Mouse (Mus musculus): ENCODE data around the gene Pnpla2.

The Pnpla2 gene

DNA sequence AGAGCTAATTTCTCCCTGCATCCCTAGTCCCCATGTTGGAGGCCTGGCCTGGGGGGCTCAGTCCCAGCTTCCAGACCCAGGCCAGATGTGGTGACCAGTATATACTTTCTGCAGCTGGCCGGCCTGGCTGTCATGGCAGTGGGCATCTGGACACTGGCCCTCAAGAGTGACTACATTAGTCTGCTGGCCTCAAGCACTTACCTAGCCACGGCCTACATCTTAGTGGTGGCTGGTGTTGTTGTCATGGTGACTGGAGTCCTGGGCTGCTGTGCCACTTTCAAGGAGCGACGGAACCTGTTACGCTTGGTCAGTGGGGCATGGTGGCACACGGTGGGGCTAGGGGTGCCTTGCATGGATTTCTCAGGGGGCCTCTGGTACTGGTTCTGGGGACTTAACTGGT is 14.4 kb downstream of the Pnpla2 start:
- DNase-seq, result no peak

DNA sequence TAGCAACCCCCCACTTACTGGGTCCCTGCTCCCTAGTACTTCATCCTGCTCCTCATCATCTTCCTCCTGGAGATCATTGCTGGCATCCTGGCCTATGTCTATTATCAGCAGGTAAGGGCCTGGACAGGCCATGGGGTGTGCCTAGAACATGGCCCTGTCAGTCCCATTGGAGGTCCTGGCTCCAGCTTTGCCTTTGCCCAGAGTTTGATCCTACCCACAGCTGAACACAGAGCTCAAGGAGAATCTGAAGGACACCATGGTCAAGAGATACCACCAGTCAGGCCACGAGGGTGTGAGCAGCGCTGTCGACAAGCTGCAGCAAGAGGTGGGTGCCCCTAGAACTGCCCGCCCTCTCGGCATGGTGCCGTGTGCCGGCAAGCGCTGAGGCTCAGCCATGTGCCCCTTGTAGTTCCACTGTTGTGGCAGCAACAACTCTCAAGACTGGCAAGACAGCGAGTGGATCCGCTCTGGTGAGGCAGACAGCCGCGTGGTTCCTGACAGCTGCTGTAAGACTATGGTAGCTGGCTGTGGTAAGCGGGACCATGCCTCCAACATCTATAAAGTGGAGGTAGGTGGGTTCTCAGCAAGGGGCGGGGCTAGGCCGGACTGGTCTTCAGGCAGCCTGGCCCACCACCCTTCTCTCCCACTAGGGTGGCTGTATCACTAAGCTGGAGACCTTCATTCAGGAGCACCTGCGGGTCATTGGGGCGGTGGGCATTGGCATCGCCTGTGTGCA is 15.1 kb downstream of the Pnpla2 start:
- no peak for DNase-seq

DNA sequence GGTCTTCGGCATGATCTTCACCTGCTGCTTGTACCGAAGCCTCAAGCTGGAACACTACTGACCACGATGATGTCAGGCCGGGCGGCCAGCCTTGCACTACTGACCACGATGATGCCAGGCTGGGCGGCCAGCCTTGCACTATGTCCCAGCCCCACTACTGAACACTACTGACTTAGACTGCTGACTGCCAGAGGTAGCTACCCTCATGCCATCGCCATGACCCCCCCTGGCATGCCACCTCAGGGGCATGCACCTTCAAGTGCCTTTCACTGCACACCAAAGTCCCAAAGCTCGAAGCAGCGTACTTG is 15.6 kb downstream of the Pnpla2 start:
- no peak for DNase-seq

DNA sequence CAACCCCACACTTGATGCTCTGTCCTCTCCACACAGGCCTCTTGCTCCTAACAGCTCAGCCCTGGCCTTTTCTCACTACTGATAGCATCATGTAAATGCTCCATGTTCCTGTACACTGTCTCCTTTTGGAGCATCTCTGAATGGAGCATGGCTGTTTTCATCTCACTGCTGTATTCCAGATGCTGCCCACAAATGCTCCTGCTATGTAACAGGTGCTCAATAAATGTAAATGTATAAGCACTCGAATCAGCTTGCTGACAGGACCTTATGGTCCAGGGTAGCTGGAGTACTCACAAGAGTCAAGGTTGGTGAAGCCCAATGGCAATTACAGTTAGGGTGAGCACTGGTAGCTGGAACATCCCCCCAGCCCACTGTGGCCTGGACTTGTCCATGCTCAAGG is 16.2 kb downstream of the Pnpla2 start:
- DNase-seq, result no peak

DNA sequence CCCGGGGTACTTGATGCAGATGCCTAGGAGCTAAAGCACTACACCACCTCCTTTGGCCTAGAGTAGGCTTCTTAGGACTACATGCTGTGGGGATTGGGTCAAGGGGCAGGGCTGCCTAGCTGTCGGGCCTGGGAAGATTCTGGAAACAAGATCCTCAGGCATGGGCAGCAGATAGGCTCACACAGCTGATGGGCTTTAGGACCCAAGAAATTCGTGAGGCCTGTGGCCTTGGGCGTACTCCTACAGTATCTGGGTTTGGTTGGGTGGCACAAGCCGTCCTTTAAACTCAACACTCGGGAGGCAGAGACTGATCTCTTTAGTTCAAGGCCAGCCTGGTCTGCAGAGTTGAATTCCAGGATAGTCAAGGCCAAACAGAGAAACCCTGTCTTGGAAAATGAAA is 17.2 kb downstream of the Pnpla2 start:
- no peak for DNase-seq

DNA sequence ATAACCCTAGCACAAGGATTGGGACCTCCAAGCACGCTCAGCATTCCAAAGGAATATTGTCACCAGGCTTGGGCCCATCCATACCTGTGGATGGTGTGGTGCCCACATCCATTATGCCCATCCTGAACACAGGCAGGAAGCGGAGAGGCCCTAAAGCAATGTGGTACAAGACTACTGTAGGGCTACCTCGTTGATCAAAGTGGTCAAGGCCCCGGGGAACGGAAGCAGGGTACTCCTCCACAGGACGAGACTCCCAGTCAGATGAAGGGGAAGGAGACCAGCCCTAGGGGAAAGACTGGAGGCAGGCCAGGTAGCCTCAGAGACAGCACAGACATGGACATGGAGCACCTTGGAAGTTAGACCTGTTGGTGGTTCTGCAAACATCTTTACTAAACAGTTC is 17.8 kb downstream of the Pnpla2 start:
- no peak for DNase-seq

DNA sequence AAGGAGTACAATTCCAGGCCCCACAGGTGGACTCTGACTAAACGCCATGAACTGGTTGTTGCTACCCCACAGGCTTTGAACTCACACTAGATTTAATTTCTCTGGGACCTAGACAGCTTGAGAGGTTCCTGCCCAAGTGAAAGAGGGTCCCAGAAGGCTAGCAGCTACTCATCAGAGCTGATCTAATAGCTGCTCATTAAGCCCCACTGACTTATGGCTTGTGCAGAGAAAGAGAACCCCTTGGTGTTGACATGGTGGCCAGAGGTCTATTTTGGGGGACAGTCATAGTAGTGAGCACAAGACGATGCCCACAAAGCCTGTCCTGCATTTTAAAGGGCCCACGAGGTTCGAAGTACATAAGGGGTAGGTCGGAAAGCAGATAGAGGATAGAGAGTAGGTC is 19.2 kb downstream of the Pnpla2 start:
- no peak for DNase-seq

DNA sequence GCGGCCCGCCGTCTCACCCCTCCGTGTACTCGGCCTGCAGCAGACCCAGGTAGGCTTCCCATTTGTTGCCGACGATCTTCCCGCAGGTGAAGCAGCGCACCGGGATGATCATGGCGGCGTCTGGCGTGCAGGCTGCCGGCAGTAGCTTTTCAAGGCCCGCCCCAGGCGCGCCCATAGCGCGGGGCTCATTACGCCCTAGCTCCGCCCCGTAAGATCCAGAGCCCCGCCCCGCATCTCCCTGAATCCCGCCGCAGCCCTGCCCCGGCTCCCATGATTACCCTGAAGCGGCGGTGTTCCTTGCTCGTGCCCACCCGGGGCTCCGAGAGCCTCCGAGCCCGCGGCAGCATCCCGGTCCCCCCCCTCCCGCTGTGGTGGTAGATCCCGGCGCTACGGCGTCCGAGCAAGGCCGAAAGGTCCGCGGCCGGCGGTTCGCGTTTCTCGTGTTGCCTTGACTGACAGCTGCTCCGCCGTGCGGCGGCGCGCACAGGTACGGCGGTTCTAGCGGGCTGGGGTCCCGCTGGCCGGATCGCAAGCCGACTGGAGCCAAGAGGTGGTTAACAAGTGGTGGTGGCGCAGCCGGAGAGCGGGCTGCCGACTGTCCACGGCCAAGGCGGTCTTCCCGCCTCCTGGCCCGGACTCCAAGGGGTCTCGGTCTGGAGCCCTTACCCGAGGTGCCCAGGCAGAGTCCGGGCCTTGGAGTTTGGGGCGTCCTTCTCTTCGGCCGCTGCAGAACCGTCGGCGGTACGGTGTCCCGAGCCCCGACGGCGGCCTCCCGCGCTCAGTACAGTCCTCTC is 20.2 kb downstream of the Pnpla2 start, which contains the start of the genes Polr2l and Tspan4:
Gene Polr2l (minus strand): TSS at position 122 of the 794 bp plus-strand sequence.
Gene Tspan4 (plus strand): TSS at position 230 of the 794 bp plus-strand sequence.
- peak; percentile 88 for DNase-seq

DNA sequence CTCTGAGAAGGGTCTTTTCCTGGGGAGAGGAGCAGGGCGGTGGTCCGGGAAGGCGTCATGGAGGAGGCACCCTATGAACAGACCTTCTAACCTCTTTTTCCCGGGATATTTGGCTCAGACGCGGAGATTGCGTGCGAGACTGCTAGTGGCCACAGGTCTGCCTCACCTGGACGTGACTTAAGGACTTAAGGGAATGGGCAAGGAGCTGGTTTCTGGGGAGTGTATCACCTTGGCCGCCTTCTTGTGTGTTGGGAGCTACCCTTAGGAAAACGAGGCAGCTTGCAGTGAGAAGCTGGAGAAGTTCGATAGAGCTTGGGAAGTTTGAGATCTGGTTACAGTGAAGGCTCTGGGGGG is 20.8 kb downstream of the Pnpla2 start:
- no peak for DNase-seq

DNA sequence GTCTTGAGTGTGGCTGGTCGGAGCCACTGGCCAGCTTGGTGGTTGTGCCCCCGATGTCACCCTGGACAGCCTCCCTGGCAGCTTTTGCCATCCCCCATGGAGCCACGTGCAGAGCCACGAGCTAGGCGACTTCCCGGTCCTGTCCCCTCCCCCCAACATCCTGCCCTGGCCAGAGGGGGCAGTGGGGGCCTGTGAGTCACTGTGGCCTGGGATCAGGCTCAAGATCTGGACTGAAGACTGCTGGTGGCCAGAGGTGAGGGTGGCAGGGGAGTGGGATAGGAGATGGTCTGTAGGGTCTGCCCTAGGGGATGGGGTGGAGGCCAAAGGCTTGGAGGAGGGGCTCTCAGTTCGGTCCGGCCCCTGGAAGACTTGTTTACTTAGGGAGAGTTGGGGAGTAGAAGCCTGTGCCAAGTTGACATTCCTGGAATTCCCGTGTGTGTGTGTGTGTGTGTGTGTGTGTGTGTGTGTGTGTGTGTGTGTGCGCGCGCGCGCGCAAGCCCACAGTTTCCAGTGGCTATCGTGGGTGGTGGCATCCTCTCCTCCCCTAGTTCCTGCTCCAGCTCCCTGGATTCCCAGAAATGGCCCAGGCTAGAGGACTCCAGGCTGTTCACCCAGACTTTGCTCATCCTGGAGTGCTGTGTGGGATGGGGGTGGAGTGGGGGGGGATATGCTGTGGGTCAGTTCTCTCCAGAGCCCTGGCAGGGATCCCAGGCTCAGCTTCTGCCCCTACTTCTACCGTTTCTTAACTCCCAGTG is 21.4 kb downstream of the Pnpla2 start:
- DNase-seq, result peak; percentile 95

DNA sequence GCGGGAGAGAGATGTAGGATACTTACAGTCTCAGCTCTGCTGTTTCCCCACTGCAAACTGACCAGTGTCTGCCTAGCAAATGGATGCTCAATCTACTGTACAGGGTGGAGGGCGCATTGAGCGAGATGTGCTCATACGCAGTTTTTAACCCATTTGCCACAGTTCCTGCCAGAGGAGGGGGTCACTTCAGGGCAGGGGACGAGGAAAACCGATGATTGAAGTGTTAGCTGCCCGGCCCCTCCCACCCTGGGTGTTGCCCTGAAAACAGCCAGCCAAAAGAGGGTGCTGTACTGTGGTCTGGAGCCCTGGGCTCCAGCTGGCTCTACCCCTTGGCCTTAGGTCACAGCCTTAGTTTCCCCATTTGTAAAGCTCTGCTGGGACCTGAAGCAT is 22.0 kb downstream of the Pnpla2 start:
- DNase-seq, result peak; percentile 79

DNA sequence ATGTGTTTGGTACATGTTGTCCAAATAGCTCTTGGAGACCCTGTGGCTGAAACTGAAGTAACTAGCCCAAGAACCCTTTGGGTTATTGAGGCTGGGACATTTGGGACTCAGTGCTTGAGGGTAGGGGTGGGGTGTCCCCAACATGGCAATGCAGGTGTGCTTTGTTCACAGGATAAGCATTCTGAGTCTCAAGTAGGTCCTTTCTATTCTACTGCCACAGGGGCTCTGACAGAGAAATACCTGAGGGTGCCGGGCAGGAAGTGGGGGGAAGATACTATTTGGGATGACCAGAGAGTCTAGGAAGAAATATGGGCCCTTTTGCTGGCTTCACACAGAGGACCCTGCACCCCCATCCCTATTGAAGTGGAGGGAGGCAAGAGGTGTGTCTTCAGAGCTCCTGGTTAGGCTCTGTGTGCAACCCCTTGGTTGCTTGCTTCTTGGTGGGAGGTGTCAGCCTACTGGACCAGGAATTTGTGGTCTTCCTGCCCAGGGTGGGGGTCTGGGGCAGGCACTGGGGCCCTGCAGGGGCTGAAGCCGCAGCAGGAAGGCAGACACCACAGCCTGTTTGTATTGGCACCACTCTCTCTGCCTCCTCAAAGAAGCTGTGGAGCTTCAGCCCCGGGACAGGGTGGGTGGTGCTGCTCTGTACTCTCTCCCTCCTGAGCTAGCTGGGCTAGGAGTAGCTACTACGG is 22.7 kb downstream of the Pnpla2 start:
- DNase-seq, result peak; percentile 46

DNA sequence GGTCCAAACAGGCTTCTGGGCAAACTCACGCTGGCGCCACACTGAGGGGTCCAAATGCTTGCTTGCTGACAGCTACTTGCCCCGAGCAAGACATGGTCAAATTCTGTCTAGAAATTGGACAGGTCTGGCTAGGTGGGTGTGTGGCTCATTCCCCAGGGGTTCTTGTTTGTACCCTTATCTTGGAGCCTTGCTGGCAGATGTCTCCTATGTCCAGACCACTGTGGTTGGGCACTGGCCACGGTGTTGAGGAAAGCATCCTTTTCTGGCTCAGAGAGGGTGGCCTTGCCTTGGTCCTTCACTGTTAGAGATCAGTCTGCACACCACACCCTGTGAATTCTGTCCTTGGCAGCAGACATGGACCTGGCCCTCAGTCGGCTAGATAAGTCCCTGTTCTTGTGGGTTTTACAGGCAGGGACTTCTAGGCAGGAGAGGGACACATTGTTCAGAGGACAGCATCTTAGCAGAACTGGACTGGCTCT is 23.3 kb downstream of the Pnpla2 start:
- DNase-seq, result no peak

DNA sequence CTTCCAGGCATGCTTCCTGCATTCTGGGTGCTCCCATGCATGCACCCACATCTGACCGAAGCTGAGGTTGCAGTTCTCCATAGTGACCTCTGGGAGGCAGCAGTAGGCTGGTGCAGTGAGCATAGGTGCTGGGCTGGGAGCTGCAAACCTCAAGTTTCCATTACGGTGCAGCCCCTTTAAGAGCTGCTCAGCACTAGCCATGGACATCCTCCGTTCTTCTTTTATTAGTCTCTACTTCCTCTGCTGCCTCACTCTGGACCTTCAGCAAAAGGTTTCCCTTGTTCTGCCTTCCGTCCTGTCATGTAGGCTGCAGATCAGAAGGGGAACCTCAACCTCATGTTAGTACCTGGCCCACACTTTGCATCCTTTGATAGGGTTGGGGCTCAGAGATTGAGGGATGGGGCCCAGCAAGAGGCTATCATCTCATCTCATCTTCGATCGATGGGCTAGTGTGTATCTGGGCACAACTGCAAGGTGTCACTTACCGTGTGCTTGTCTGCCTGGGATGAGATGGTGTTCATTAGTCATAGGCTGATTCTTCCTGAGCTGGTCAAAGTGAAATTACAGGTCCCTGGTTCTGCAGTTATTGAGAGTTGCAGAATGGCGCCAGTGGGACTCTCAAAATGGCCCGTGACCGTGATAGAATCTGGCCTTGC is 26.0 kb downstream of the Pnpla2 start:
- peak; percentile 80 for DNase-seq

DNA sequence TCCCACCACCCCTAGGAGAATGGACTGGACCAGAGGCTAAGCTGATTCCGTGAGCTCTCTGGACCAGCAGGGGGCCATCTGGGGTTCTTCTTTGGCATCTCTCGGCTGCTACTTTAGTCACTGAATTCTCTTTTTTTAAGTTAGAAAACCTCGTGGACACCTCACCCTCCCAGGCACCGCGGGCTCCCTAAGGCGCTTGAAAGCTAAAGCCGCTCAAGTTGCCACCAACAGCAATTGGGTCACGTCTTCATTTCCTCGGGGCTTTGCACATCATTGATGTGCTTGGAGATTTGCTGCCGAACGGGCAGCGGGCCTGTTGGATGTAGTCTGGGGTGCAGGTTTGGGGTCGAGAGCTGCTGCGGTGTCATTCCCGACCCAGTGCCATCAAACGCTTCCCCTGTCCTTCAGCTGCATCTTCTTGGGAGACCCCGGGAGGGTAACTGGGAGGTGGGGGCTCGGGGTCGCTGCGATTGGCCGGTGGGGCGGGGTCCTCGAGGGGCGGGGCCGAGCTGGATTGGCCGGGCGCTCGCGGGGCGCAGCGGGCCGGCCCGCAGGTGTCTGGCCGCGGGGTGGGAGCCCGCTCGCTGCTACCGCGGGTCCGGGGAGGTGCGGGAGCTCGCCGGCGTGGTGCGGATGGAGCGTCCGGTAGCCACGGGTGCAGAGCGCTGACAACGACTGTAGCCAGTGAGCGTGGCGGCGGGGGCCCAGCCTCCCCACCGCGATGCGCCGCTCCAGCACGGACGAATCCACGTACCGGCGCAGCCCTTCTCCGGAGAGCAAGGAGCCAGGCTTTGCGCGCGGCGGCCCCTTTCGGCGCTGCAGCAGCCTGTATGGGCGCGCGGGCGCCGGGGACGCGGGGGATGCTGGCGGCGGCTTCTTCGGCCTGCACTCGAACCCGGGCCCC is 26.8 kb downstream of the Pnpla2 start:
- peak; percentile 85 for DNase-seq

DNA sequence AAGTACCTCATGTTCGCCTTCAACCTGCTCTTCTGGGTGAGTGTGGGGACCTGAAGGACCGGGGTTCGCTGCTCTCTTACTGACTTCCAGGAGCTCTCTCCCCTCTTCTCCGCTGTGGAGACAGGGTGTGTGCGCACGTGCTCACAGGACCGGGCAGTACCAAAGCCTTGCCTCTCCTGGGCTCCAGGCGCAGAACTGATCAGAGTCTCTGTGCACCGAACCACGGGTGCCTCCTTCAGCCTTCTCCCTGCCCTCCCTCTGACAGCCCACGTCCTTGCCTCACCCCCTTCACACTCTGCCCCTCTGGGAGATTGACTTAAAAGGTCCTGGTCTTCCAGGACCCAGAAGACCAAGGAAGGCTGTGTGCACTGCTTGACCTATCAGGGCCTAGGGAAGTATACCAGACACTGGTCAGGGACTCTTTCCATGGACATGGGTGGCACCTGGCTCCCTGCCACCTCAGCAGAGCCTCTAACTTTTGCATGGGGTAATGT is 27.6 kb downstream of the Pnpla2 start:
- no peak for DNase-seq

DNA sequence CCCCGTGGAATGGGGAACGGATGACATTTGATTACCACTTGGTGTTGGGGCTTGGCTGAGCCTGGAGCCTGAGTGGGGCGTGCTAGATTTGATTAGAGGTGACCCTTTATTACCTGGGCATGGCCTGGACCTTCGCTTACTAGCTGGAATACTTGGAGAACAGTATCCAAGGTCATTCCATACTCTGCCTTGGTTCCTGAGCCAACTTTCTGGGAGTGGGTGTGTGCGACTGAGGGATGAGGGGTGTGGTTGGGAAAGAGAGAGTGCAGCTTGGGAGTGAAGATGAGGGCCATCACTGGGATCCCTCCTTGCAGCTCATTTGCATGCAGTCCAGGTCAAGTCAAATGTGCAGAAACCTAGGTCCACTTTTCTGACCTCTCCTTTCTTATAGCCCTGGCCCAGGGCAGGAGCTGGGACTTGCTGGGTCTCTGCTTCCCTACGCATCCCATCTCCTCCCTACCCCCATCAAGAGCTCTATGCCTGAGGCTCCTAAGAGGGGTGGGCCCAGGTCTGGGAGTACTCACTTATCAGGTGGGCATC is 28.2 kb downstream of the Pnpla2 start:
- DNase-seq, result no peak

DNA sequence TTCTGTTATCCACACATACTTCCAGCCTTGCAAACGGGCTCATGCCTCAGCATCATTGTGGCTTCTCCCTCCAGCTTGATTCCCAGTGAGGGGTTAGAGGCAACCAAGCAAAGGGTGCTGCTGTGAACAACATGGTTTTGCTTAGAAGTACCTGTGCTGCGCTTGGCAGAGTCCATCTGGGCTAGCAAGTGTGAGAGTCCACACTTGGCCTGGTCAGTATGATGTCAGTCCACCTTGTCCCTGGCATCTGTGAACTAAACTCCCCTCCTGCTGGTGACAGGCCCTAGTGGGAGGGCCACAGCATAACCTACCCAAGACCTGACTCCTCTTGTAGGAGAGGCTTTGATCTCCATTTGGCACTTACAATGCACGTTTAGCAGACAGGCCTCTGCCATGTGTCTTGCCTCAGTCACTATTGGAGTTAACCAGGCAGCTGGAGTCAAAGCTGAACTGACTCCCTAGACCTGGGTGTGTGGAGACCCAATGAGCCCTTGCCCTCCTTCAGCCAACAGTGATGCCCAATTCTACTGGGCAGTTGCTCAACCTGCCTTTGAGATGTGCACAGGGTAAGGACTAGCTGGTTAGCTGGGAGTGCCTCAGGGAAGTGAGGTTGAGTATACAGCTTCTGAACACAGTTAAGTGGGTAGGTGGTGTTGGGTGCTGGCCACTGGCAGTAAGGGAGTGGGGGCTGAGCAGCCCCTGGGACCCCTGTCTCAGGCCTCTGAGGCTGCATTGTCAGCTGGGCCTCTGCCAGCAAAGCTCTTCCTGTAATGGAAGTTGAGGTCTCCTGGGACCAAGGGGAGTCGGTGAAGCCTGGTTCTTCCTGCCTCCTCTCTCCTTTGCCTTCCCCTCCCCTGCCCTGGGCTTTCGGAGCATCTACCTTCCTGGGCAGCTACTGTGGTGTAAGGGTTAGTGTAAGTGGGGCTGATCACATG is 29.5 kb downstream of the Pnpla2 start:
- DNase-seq, result no peak

DNA sequence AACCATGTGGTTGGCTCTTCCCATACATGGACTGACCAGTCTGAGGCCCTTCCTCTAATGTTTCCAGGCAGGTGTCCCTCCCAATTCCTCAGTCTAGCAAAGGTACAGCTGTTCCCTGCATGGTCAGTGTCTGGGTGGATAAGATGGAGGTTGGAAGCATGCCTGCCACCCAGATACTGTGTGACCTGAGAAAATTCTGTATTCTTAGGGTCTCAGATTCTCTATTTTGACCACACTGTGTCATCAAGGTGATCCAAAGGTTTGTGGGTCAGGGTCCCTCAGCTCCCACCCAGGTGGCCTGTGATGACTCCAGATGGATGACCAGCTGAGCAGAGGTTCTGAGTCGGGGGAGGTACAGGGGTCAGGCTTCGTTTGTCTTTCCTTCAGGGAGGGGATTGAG is 30.2 kb downstream of the Pnpla2 start:
- DNase-seq, result no peak

DNA sequence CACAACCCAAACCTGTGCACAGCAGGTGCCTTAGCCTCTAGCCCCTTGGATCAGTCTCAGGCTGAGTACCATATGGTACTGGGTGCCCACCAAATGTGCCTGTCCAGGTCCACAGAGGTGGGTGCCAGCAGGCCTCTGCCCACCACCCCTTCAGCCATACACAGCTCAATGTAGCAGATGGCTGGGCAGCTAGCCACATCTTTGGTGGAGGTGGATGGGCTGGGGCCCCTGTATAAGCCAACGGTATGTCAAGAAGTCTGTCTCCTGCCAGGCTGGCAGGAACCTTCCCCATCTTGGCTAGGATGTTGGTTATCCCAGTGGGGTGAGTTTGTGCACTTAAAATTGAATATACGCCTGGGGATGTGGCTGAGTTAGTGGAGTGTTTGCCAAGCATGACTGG is 30.6 kb downstream of the Pnpla2 start:
- DNase-seq, result no peak
